Mouse (Mus musculus) neural tube, embryonic 11.5 days (tissue): ENCODE results near the gene Dus2. TPM values are rescaled to one million over a fixed set of nuclear protein-coding genes. Genes with fewer than 3 reads are reported as not detected.

ENCODE experiments used
- ATAC-seq: fragments of 200-750 bp; cut with Nextera tagmentation; 2 replicates; pipeline ENCODE4 v1.8.0; 2017; ENCODE audit warnings: moderate number of reproducible peaks, mild to moderate bottlenecking, moderate TSS enrichment, moderate library complexity; ENCODE audit not compliant: insufficient read depth, low FRiP score, low TSS enrichment
- DNase-seq: peaks from one replicate; pipeline ENCODE4 v3.0.0-alpha.2; 2015; ENCODE audit warnings: low spot score
- H3K27ac ChIP-seq: fragments of 300-500 bp; sonication (generic); 2 replicates; pipeline ENCODE4 v1.5.1; 2014; ENCODE audit warnings: low read depth, mild to moderate bottlenecking, low read length
- H3K27me3 ChIP-seq: fragments of 300-500 bp; sonication (generic); 2 replicates; pipeline ENCODE4 v1.6.1; 2014; ENCODE audit warnings: mild to moderate bottlenecking, low read length, mixed read lengths; ENCODE audit not compliant: control insufficient read depth, insufficient read depth
- H3K36me3 ChIP-seq: fragments of 300-500 bp; sonication (generic); 2 replicates; pipeline ENCODE4 v1.6.1; 2014; ENCODE audit warnings: mild to moderate bottlenecking, low read length, moderate library complexity, mixed read lengths; ENCODE audit not compliant: control insufficient read depth, insufficient read depth
- H3K4me1 ChIP-seq: fragments of 300-500 bp; sonication (generic); 2 replicates; pipeline ENCODE4 v1.6.1; 2014; ENCODE audit warnings: low read length, mixed read lengths; ENCODE audit not compliant: control insufficient read depth, insufficient read depth
- H3K4me2 ChIP-seq: fragments of 300-500 bp; sonication (generic); 2 replicates; pipeline ENCODE4 v1.6.1; 2014; ENCODE audit warnings: low read depth, mild to moderate bottlenecking, moderate library complexity
- H3K4me3 ChIP-seq: fragments of 300-500 bp; sonication (generic); 2 replicates; pipeline ENCODE4 v1.5.1; 2014; ENCODE audit warnings: low read depth, low read length
- H3K9ac ChIP-seq: fragments of 300-500 bp; sonication (generic); 2 replicates; pipeline ENCODE4 v1.6.1; 2014; ENCODE audit warnings: mild to moderate bottlenecking, low read length
- H3K9me3 ChIP-seq: fragments of 300-500 bp; sonication (generic); 2 replicates; pipeline ENCODE4 v1.6.1; 2016; ENCODE audit warnings: low read length; ENCODE audit not compliant: control insufficient read depth
- WGBS: fragments of 180-500 bp; shearing (Covaris S2); extraction: QIAGEN DNeasy Blood & Tissue Kit; methylation state at CpG from one replicate; pipeline ENCODE4 v1.1.7; 2014; 5-methylcytosine and 5-hydroxymethylcytosine counted together
- polyA plus RNA-seq: library from polyadenylated mRNA; unstranded; fragments of >200 nt; fragmentation: Nextera tagmentation; extraction: Ambion mirVana; gene quantifications from 2 replicates; pipeline ENCODE4 v1.2.1, GENCODE M21; 2014

Gene Dus2
- polyA plus RNA-seq, result 14.5 and 18.6 TPM in 2 replicates

GRCm38 (mm10) chr8:105990856-105991387, at the start of gene Dus2:
Gene Dus2 (plus strand): TSS chr8:105991337.
- WGBS, result 9% methylated on average over 15 of the region's 15 CpGs
- Histone ChIP-seq H3K4me3 (no peak within 1 kb of the TSS), H3K27me3 (no peaks in the 10 kb centered on the region), H3K4me2 (no peak within 1 kb of the TSS), H3K36me3 (no peaks in the 10 kb centered on the region), H3K9me3 (no peaks in the 10 kb centered on the region), H3K4me1 (no peaks in the 10 kb centered on the region), H3K27ac (no peak within 1 kb of the TSS), H3K9ac (no peak within 1 kb of the TSS)
- DNase-seq (peak; percentile 85), ATAC-seq (peak; percentile 69; the same call in 1 of the 2 replicates)

DNA sequence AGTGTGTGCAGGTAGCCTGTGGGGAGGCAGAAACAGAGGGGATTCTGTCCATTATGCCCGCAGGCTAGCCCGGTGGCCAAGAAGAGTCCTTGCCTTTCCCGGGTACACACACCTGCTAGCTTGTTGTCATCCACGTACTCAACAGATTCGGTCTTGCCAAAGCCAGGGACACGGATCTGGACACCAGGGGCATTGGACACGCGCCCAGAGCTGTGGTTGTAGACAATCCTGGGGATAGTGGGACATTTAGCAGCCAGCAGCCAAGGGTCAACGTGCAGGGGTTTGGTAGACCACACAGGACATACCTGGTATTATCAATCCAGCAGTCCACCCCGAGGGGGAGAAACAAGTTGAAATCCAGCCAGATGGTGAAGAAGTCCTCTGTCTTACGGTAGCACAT, 49.1 kb upstream of the Dus2 start:
- WGBS, result 96% methylated on average over 11 of the region's 11 CpGs
- Histone ChIP-seq H3K27ac (no peak overlapping the region), H3K4me3 (no peak overlapping the region), H3K9ac (no peak overlapping the region), H3K27me3 (no peaks in the 10 kb centered on the region), H3K4me1 (peaks cover 4% of the 10 kb centered on the region; the same call in 1 of the 2 replicates), H3K36me3 (peaks cover 5% of the 10 kb centered on the region), H3K4me2 (no peak overlapping the region), H3K9me3 (no peaks in the 10 kb centered on the region)
- no peak for ATAC-seq
- DNase-seq, result no peak

- H3K27ac ChIP-seq, result no peak overlapping the region
- no peak overlapping the region for H3K4me2 ChIP-seq
- H3K36me3 ChIP-seq, result peaks cover 5% of the 10 kb centered on the region
- no peaks in the 10 kb centered on the region for H3K27me3 ChIP-seq
- DNase-seq (no peak), ATAC-seq (no peak)
- 100% methylated on average over 5 of the region's 5 CpGs for WGBS
- peaks cover 4% of the 10 kb centered on the region; the same call in 1 of the 2 replicates for H3K4me1 ChIP-seq
- H3K9ac ChIP-seq, result no peak overlapping the region
- no peaks in the 10 kb centered on the region for H3K9me3 ChIP-seq
- no peak overlapping the region for H3K4me3 ChIP-seq
These were observed 48.6 kb upstream of the Dus2 start for GRCm38 (mm10) chr8:105942542-105942941.

- no peaks in the 10 kb centered on the region for H3K9me3 ChIP-seq
- WGBS, result 81% methylated on average over 8 of the region's 8 CpGs
- no peaks in the 10 kb centered on the region for H3K27me3 ChIP-seq
- H3K9ac ChIP-seq, result no peak within 1 kb of the TSS
- H3K36me3 ChIP-seq, result peaks cover 5% of the 10 kb centered on the region
- ATAC-seq (no peak), DNase-seq (no peak)
- H3K4me2 ChIP-seq, result no peak within 1 kb of the TSS
- no peaks in the 10 kb centered on the region for H3K4me1 ChIP-seq
- H3K27ac ChIP-seq, result no peak within 1 kb of the TSS
- H3K4me3 ChIP-seq, result no peak within 1 kb of the TSS
These were observed 47.8 kb upstream of the Dus2 start, which contains the start of gene Lcat for GRCm38 (mm10) chr8:105943321-105943739. Gene Lcat (minus strand): TSS chr8:105943382.

GRCm38 (mm10) chr8:105949350-105949749, 41.8 kb upstream of the Dus2 start:
- 93% methylated on average over 10 of the region's 10 CpGs for WGBS
- no peaks in the 10 kb centered on the region for H3K27me3 ChIP-seq
- no peak for DNase-seq
- ATAC-seq, result no peak
- no peak overlapping the region for H3K4me2 ChIP-seq
- H3K9me3 ChIP-seq, result no peaks in the 10 kb centered on the region
- peaks cover 5% of the 10 kb centered on the region for H3K36me3 ChIP-seq
- no peaks in the 10 kb centered on the region for H3K4me1 ChIP-seq
- H3K27ac ChIP-seq, result no peak overlapping the region
- no peak overlapping the region for H3K4me3 ChIP-seq
- no peak overlapping the region for H3K9ac ChIP-seq

- no peak for DNase-seq
- Histone ChIP-seq H3K4me1 (no peaks in the 10 kb centered on the region), H3K4me3 (no peak overlapping the region), H3K9me3 (no peaks in the 10 kb centered on the region), H3K27me3 (no peaks in the 10 kb centered on the region), H3K36me3 (no peaks in the 10 kb centered on the region; the same call in 1 of the 2 replicates), H3K4me2 (no peak overlapping the region), H3K9ac (no peak overlapping the region), H3K27ac (no peak overlapping the region)
- 65% methylated on average over 7 of the region's 7 CpGs for WGBS
- no peak for ATAC-seq
These were observed 40.0 kb upstream of the Dus2 start for GRCm38 (mm10) chr8:105951057-105951659.

GRCm38 (mm10) chr8:105956556-105956955, 34.6 kb upstream of the Dus2 start:
- no peak for ATAC-seq
- 94% methylated on average over 4 of the region's 4 CpGs for WGBS

DNA sequence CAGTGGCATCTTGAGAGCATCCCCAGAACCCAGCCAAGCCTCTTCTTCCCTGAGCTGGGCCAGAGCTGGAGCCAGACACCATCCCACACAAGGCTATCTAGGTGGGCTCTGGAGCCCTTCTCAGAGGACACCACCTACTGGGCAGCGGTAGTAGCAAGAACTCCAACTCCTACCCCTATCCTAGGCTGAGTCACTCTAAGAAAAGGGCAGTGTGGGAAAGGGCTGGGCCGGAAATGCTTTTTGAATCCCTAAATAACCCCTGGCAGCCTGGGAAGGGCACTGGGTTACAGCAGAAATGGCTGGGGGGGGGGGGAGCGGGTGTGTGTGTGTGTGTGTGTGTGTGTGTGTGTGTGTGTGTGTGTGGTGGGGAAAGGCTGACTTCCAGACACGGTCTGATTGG, 33.3 kb upstream of the Dus2 start:
- DNase-seq (no peak), ATAC-seq (no peak)
- no peak overlapping the region for H3K27ac ChIP-seq
- H3K9me3 ChIP-seq, result no peaks in the 10 kb centered on the region
- no peak overlapping the region for H3K4me2 ChIP-seq
- H3K36me3 ChIP-seq, result no peaks in the 10 kb centered on the region
- 82% methylated on average over 3 of the region's 4 CpGs for WGBS
- no peaks in the 10 kb centered on the region for H3K4me1 ChIP-seq
- H3K27me3 ChIP-seq, result no peaks in the 10 kb centered on the region
- no peak overlapping the region for H3K4me3 ChIP-seq
- no peak overlapping the region for H3K9ac ChIP-seq

More at GRCm38 (mm10) chr8:105956556-105956955, 34.6 kb upstream of the Dus2 start:
- Histone ChIP-seq H3K36me3 (no peaks in the 10 kb centered on the region), H3K4me1 (no peaks in the 10 kb centered on the region), H3K4me3 (no peak overlapping the region), H3K9ac (no peak overlapping the region), H3K4me2 (no peak overlapping the region), H3K27ac (no peak overlapping the region), H3K9me3 (no peaks in the 10 kb centered on the region), H3K27me3 (no peaks in the 10 kb centered on the region)
- no peak for DNase-seq

DNA sequence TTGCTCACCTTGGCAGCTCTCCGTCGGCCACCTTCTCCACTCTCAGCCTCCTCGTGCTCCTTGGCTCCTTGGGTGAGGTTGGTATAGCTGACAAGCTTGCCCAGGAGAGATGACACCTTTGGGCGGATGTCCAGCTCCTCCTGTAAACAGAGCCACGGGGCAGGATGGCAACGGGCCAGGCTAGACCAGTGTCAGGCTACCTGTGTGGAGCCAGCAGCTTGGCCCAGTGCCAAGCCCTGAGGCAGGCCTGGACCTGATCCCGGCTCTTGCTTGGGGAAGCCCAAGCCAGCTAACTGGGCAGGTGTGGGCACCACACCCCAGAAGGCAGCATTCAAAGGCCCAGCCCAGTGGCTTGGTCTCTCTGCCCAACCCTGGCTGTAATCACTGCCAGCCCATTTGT, 31.8 kb upstream of the Dus2 start:
- ATAC-seq (no peak), DNase-seq (no peak)
- H3K4me2 ChIP-seq, result no peak overlapping the region
- H3K9me3 ChIP-seq, result no peaks in the 10 kb centered on the region
- H3K4me1 ChIP-seq, result no peaks in the 10 kb centered on the region
- WGBS, result 94% methylated on average over 7 of the region's 7 CpGs
- no peak overlapping the region for H3K27ac ChIP-seq
- no peaks in the 10 kb centered on the region for H3K27me3 ChIP-seq
- no peak overlapping the region for H3K9ac ChIP-seq
- no peak overlapping the region for H3K4me3 ChIP-seq
- H3K36me3 ChIP-seq, result no peaks in the 10 kb centered on the region
